Mouse (Mus musculus): ENCODE results near the gene Gabrr3.
"Not testable (repeated sequence)": the region's sequence is repeated elsewhere in the genome, so short reads cannot be mapped to it uniquely, and the experiment has no call there.

The Gabrr3 gene

GRCm38 (mm10) chr16:59407032-59407431 is at the start of gene Gabrr3:
Gene Gabrr3, plus strand, starts transcription at chr16:59407332.
- no peak for DNase-seq (ENCODE audit: low spot score in 2 of 2)

- no peak for DNase-seq (ENCODE audit: low spot score in 2 of 2)
Observed at GRCm38 (mm10) chr16:59363893-59364292, 43.2 kb upstream of the Gabrr3 start, which contains the start of gene Olfr209. Gene Olfr209, minus strand, starts transcription at chr16:59363993.

DNA sequence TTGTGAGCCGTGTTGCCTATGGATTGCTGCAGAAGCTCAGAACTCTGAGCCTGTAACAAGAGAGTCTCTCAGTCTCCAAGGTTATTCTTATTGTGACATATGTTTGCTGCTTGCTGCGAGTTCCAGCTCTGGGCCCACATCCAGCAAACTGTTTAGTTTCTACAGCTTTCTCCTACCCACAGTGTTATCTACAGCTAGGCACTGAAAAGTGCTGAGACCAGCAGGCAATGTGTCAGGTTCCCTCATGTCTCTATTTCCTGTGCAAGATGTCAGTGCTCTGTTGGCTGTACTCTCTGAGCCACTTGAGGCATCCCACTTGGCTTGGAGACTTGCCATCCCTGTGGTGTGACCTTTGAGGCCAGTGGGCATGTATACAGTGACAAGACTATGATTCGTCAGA is 13.8 kb upstream of the Gabrr3 start:
- peak; percentile 66 to 67 for DNase-seq (ENCODE audit: low spot score in 2 of 2)

- no peak for DNase-seq (ENCODE audit: low spot score in 2 of 2)
Observed at GRCm38 (mm10) chr16:59401102-59401501, 6.0 kb upstream of the Gabrr3 start.

- no peak for DNase-seq (ENCODE audit: low spot score in 2 of 2)
Observed at GRCm38 (mm10) chr16:59401985-59402384, 5.1 kb upstream of the Gabrr3 start.

- peak; percentile 52 for DNase-seq (ENCODE audit: low spot score in 2 of 2)
Observed at GRCm38 (mm10) chr16:59403684-59404083, 3.4 kb upstream of the Gabrr3 start.

GRCm38 (mm10) chr16:59404798-59405197 is 2.3 kb upstream of the Gabrr3 start:
- DNase-seq (ENCODE audit: low spot score in 2 of 2), result no peak

DNA sequence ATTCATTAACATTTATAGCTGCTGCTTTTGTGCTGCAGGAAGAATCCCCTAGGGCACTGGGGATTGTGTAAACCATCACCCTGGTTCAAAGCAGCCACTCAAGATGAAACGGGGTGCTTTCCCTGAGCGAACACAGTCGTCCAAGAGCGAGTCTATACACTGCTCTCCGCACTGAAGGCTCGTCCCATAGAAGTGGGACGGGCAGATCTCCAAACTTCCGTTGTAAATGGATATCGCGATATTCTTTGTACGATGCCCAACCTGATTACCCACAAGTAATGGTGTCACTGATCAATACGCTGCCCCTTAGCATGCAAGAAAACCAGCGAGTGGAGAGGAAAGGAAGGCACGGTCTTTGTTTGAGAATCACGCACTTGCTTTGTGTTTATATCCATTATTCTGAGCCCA is 2.2 kb downstream of the Gabrr3 start:
- no peak for DNase-seq (ENCODE audit: low spot score in 2 of 2)

GRCm38 (mm10) chr16:59409800-59410199 is 2.7 kb downstream of the Gabrr3 start:
- no peak for DNase-seq (ENCODE audit: low spot score in 2 of 2)

DNA sequence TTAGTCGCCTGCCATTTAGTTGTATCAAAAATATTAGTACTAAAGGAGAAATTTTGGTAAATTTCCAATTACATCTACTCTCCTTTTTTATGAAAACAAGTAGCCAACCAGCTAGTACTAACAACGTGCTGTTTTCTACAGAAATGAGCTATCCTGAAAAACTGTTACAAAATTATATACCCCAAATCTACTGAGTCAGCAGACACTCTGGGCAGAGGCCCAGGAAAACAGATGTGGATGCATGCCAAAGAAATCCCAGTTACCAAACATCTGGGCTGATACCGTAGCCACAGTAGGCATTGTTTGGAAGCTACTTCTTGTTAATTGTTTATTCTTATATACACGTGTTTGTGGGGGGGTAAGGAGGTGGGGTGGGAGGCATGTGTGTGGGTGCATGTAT is 6.3 kb downstream of the Gabrr3 start:
- no peak for DNase-seq (ENCODE audit: low spot score in 2 of 2)

GRCm38 (mm10) chr16:59420237-59420866 is 13.2 kb downstream of the Gabrr3 start:
- DNase-seq (ENCODE audit: low spot score in 2 of 2), result no peak

- peak; percentile 83 to 88 for DNase-seq (ENCODE audit: low spot score in 2 of 2)
Observed at GRCm38 (mm10) chr16:59420867-59421251, 13.7 kb downstream of the Gabrr3 start.

GRCm38 (mm10) chr16:59421571-59422345 is 14.6 kb downstream of the Gabrr3 start:
- no peak for DNase-seq (ENCODE audit: low spot score in 2 of 2)

- DNase-seq (ENCODE audit: low spot score in 2 of 2), result no peak
Observed at GRCm38 (mm10) chr16:59427960-59428359, 20.8 kb downstream of the Gabrr3 start.

DNA sequence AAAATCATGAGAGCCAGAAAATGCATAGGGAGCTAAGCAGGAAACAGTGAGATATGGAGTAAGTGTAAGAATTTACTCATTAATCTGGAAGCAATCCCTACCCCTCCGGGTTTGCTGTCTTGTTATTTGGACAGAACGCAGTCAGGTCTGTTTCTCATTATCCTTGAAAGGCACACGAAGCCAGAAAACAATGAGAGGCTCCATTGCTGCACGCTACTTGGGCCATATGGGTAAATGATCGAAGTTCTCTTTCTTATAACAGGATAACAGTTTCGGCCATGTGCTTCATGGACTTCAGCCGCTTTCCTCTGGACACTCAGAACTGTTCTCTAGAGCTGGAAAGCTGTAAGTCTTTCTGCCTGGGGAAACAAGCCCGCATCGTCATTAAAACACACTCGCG is 26.0 kb downstream of the Gabrr3 start:
- no peak for DNase-seq (ENCODE audit: low spot score in 2 of 2)

DNA sequence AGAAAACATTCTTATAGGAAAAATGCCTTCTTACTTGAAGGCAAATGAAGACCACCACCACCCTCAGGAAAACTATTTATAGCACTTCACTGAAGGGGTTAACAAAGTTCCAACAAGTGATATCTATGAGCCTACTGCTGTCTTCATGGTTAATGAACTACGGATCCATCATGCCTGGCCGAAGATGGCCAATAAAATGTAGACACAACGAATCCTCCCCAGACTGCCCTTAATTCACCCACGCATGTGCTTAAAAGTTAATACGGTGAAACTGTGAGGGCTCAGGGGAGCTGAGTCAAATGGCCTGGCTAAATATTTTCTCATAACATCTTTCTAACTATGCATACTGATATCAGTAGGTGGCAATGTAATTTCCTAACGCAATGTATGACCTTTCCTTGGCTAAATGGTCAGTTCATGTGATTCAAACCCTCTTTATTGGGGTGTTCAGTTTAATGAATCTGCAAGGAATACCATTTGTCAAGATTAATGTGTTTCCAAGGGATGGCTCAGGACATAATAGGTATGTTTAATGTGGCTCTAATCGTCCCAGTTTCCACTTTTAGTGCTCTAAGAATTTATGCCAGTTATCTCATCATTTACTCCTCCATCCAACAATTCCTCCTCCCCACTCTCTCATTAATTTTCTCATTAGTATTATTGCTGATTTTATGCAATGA is 37.9 kb downstream of the Gabrr3 start:
- no peak for DNase-seq (ENCODE audit: low spot score in 2 of 2)

- no peak for DNase-seq (ENCODE audit: low spot score in 2 of 2)
Observed at GRCm38 (mm10) chr16:59448181-59448580, 41.0 kb downstream of the Gabrr3 start.

DNA sequence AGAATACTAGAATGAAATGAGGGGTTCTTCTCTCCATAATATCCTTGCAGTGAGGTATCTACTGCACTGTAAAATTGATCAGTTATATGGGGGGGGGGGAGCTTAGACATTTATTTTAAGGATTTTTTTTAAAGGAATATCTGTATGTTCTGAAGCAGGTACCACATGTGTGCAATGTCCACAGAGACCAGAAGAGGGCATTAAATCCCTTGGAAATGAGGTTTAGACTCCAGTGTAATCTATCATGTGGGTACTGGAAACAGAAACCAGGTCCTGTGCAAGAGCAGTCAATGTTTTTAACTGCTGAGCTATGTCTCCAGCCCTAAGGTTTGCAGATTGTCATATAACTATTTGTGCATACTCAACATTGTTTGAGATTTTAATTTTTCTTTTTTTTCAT is 42.0 kb downstream of the Gabrr3 start:
- DNase-seq (ENCODE audit: low spot score in 2 of 2), result no peak

DNA sequence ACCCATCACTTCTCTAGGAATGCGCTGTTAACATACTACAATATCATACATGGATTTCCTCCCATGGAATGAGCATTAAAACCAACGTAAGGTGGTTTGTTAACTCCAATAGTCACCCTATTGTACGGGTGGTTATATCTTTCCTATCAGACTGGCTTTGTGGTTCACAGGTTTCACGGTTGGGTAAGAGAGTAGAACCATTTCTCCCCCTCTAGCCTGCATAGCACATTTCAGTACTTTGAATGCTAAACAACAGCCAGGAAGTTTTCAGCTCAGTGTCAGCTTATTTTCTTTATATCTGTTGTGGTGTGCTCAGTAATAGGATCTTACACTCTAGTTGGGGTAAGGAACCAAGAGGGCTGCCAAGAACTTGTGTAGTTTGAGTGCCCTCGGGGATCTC is 44.7 kb downstream of the Gabrr3 start:
- DNase-seq (ENCODE audit: low spot score in 2 of 2), result no peak

DNA sequence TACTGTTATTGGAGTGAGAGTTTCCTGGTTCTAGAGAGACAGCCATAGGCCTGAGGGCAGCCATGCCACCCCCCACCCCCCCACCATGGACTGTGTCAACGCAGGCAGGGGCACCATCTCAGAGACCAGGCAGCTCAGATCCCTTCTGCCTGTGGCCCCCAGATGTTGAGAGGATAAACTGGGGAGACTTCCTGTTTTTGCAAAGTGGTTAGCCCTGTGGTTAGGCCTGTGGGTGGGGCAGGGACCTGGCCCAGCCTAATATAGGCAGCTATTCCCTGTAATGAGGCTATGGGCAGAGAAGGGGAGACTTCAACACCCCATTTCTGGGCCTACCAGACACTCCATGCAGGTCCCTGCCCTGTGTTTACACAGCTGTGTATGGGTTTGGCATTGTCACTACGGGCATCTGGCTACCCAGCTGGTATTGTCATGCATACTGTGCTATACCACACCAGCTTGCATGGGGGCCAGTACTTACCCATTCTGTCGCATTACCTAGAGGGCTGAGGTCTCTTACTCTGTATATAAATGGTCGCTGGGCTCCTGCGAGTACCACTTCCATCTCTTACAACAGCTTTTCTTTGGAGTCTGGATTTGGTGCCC is 52.2 kb downstream of the Gabrr3 start:
- DNase-seq (ENCODE audit: low spot score in 2 of 2), result not testable (repeated sequence)

DNA sequence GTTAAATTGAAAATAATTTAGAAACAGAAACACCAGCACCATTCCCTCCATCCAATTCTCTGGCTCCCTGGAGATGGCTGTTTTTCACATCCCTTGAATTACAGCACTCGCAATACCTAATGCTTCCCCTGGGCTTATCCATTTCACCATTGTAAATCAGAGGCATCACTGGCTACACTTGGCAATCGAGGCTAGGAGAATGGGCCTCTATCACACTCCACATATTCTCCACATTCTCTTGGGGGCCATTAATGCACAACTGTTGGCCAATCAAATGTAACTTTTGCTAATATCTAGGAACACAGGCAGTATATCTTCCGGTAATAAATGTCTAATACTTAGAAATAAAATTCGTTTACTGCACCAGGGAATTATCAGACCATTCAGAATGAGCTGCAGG is 56.4 kb downstream of the Gabrr3 start:
- no peak for DNase-seq (ENCODE audit: low spot score in 2 of 2)

- DNase-seq (ENCODE audit: low spot score in 2 of 2), result no peak
Observed at GRCm38 (mm10) chr16:59463973-59464372, 56.8 kb downstream of the Gabrr3 start.

Measured in right cerebral cortex, adult 2 months (tissue).